Mouse (Mus musculus) CH12.LX (cell line): Measurements from ENCODE around the gene St8sia4. TPM values are rescaled to one million over a fixed set of nuclear protein-coding genes. Genes with fewer than 3 reads are reported as not detected.
A peak's percentile ranks its signal among the peaks of the same experiment; 100 is the strongest.

Experiments
- DNase-seq: peaks from one replicate; pipeline ENCODE4 v3.0.0-alpha.2; 2013; ENCODE audit errors: extremely low read depth
- H3K27ac ChIP-seq: 2 replicates; pipeline ENCODE4 v1.5.1; 2012; ENCODE audit warnings: low read depth, mild to moderate bottlenecking, control low read depth, moderate library complexity; ENCODE audit not compliant: insufficient read depth
- H3K27me3 ChIP-seq: replicated peaks from 2 replicates; pipeline ENCODE3; 2012; ENCODE audit warnings: inconsistent platforms
- H3K36me3 ChIP-seq, 2 experiments: replicated peaks in 1 of 2; 2 replicates each; pipeline versions ENCODE3 to v1.6.1; 2012; ENCODE audit warnings: inconsistent platforms in 1 of 2, low read length in 1 of 2, mild to moderate bottlenecking in 1 of 2, mixed read lengths in 1 of 2, moderate library complexity in 1 of 2; ENCODE audit not compliant: control insufficient read depth in 1 of 2, insufficient read depth in 1 of 2
- H3K4me1 ChIP-seq, 2 experiments: 2 replicates each; pipeline ENCODE4 v1.6.1; 2012; ENCODE audit warnings: inconsistent platforms in 1 of 2, moderate library complexity in 1 of 2; ENCODE audit not compliant: insufficient read depth in 2 of 2, control insufficient read depth in 1 of 2
- H3K4me2 ChIP-seq: 2 replicates; pipeline ENCODE4 v1.6.1; 2012; ENCODE audit warnings: low read depth, mild to moderate bottlenecking, control low read depth; ENCODE audit not compliant: poor library complexity, insufficient read depth, severe bottlenecking
- H3K4me3 ChIP-seq, 3 experiments: fragments of 150-350 bp in 1 of 3; sonication (generic) in 1 of 3; replicated peaks in 1 of 3; 2 replicates each; pipeline versions ENCODE3 to v1.5.1; 2011 to 2012; ENCODE audit warnings: low read depth in 2 of 3, low read length in 2 of 3, mild to moderate bottlenecking in 2 of 3, moderate library complexity in 2 of 3, control low read depth in 1 of 3, improper control_type of control experiment in 1 of 3, inconsistent platforms in 1 of 3, mixed read lengths in 1 of 3; ENCODE audit not compliant: poor library complexity in 1 of 3
- H3K79me2 ChIP-seq: replicated peaks from 2 replicates; pipeline ENCODE4 v1.6.1; 2012; ENCODE audit warnings: mild to moderate bottlenecking, moderate library complexity; ENCODE audit not compliant: control insufficient read depth, poor library complexity, insufficient read depth, severe bottlenecking; ENCODE audit errors: extremely low read depth
- H3K9ac ChIP-seq: 2 replicates; pipeline ENCODE4 v1.6.1; 2012; ENCODE audit warnings: low read depth, mild to moderate bottlenecking, control low read depth, moderate library complexity; ENCODE audit not compliant: insufficient read depth
- H3K9me3 ChIP-seq: replicated peaks from 2 replicates; pipeline ENCODE3; 2012; ENCODE audit warnings: low read length, inconsistent platforms, mixed read lengths
- BHLHE40 ChIP-seq: IDR thresholded peaks from 2 replicates; pipeline ENCODE4 v1.6.1; 2011; ENCODE audit warnings: mild to moderate bottlenecking, low read depth, low read length, improper control_type of control experiment
- CHD1 ChIP-seq: IDR thresholded peaks from 2 replicates; pipeline ENCODE4 v1.6.1; 2012; ENCODE audit warnings: low read depth, low read length, improper control_type of control experiment, inconsistent platforms
- CHD2 ChIP-seq: IDR thresholded peaks from 2 replicates; pipeline ENCODE4 v1.6.1; 2011; ENCODE audit warnings: low read length, improper control_type of control experiment
- E2F4 ChIP-seq: IDR thresholded peaks from 2 replicates; pipeline ENCODE4 v1.6.1; 2011; ENCODE audit warnings: low read depth, low read length, improper control_type of control experiment; ENCODE audit not compliant: insufficient replicate concordance
- ELF1 ChIP-seq: IDR thresholded peaks from 2 replicates; pipeline ENCODE4 v1.6.1; 2014; ENCODE audit warnings: low read depth, mild to moderate bottlenecking, inconsistent platforms, low read length, improper control_type of control experiment
- EP300 ChIP-seq: IDR thresholded peaks from 2 replicates; pipeline ENCODE4 v1.6.1; 2011; ENCODE audit warnings: low read length, improper control_type of control experiment
- ETS1 ChIP-seq: conservative IDR thresholded peaks from 2 replicates; pipeline ENCODE4 v1.6.1; 2012; ENCODE audit warnings: low read depth, mild to moderate bottlenecking, inconsistent platforms, low read length, improper control_type of control experiment, moderate library complexity
- GABPA ChIP-seq: IDR thresholded peaks from 2 replicates; pipeline ENCODE4 v1.6.1; 2012; ENCODE audit warnings: low read depth, low read length, improper control_type of control experiment, inconsistent platforms; ENCODE audit not compliant: insufficient replicate concordance
- HCFC1 ChIP-seq: IDR thresholded peaks from 2 replicates; pipeline ENCODE4 v1.6.1; 2012; ENCODE audit warnings: low read depth, mild to moderate bottlenecking, inconsistent platforms, low read length, improper control_type of control experiment
- IRF4 ChIP-seq: IDR thresholded peaks from 2 replicates; pipeline ENCODE4 v1.6.1; 2014; ENCODE audit warnings: low read depth, mild to moderate bottlenecking, inconsistent platforms, low read length, improper control_type of control experiment
- JUN ChIP-seq: IDR thresholded peaks from 2 replicates; pipeline ENCODE4 v1.6.1; 2011; ENCODE audit warnings: low read depth, mild to moderate bottlenecking, low read length, improper control_type of control experiment, moderate library complexity; ENCODE audit not compliant: insufficient read depth
- JUND ChIP-seq: conservative IDR thresholded peaks from 2 replicates; pipeline ENCODE4 v1.6.1; 2011; ENCODE audit warnings: low read depth, low read length, improper control_type of control experiment
- KAT2A ChIP-seq: IDR thresholded peaks from 2 replicates; pipeline ENCODE4 v1.6.1; 2012; ENCODE audit warnings: low read length, improper control_type of control experiment, inconsistent platforms; ENCODE audit not compliant: insufficient replicate concordance
- MAFK ChIP-seq: IDR thresholded peaks from 2 replicates; pipeline ENCODE4 v1.6.1; 2011; ENCODE audit warnings: low read length, improper control_type of control experiment; ENCODE audit not compliant: insufficient replicate concordance
- MAX ChIP-seq: IDR thresholded peaks from 2 replicates; pipeline ENCODE4 v1.6.1; 2011; ENCODE audit warnings: low read length, improper control_type of control experiment
- MAZ ChIP-seq: IDR thresholded peaks from 2 replicates; pipeline ENCODE4 v1.6.1; 2012; ENCODE audit warnings: low read depth, mild to moderate bottlenecking, inconsistent platforms, low read length, improper control_type of control experiment, moderate library complexity
- MEF2A ChIP-seq: IDR thresholded peaks from 2 replicates; pipeline ENCODE4 v1.6.1; 2014; ENCODE audit warnings: low read depth, mild to moderate bottlenecking, inconsistent platforms, low read length, improper control_type of control experiment, borderline replicate concordance
- MXI1 ChIP-seq: IDR thresholded peaks from 2 replicates; pipeline ENCODE4 v1.6.1; 2011; ENCODE audit warnings: mild to moderate bottlenecking, low read depth, low read length, improper control_type of control experiment
- MYC ChIP-seq: IDR thresholded peaks from 2 replicates; pipeline ENCODE4 v1.6.1; 2011; ENCODE audit warnings: low read depth, mild to moderate bottlenecking, improper control_type of control experiment, low read length
- NRF1 ChIP-seq: IDR thresholded peaks from 2 replicates; pipeline ENCODE4 v1.6.1; 2014; ENCODE audit warnings: low read depth, mild to moderate bottlenecking, inconsistent platforms, low read length, improper control_type of control experiment, moderate library complexity
- POLR2AphosphoS2 ChIP-seq: IDR thresholded peaks from 2 replicates; pipeline ENCODE4 v1.6.1; 2011; ENCODE audit warnings: low read depth, low read length, improper control_type of control experiment
- RAD21 ChIP-seq: IDR thresholded peaks from 2 replicates; pipeline ENCODE4 v1.6.1; 2011; ENCODE audit warnings: low read depth, mild to moderate bottlenecking, low read length, improper control_type of control experiment, moderate library complexity
- RCOR1 ChIP-seq: conservative IDR thresholded peaks from 2 replicates; pipeline ENCODE4 v1.6.1; 2012; ENCODE audit warnings: low read depth, mild to moderate bottlenecking, inconsistent platforms, low read length, improper control_type of control experiment
- SIN3A ChIP-seq: IDR thresholded peaks from 2 replicates; pipeline ENCODE4 v1.6.1; 2012; ENCODE audit warnings: low read length, improper control_type of control experiment, inconsistent platforms
- SMC3 ChIP-seq: IDR thresholded peaks from 2 replicates; pipeline ENCODE4 v1.6.1; 2011; ENCODE audit warnings: low read depth, low read length, improper control_type of control experiment
- TBP ChIP-seq: conservative IDR thresholded peaks from 2 replicates; pipeline ENCODE4 v1.6.1; 2011; ENCODE audit warnings: low read depth, low read length, improper control_type of control experiment
- TCF12 ChIP-seq: IDR thresholded peaks from 2 replicates; pipeline ENCODE4 v1.6.1; 2014; ENCODE audit warnings: low read depth, mild to moderate bottlenecking, inconsistent platforms, low read length, improper control_type of control experiment
- UBTF ChIP-seq: IDR thresholded peaks from 2 replicates; pipeline ENCODE4 v1.6.1; 2012; ENCODE audit warnings: low read depth, mild to moderate bottlenecking, inconsistent platforms, low read length, improper control_type of control experiment, moderate library complexity
- USF2 ChIP-seq: conservative IDR thresholded peaks from 2 replicates; pipeline ENCODE4 v1.6.1; 2011; ENCODE audit warnings: low read depth, low read length, improper control_type of control experiment
- ZC3H11A ChIP-seq: IDR thresholded peaks from 2 replicates; pipeline ENCODE4 v1.6.1; 2012; ENCODE audit warnings: low read depth, mild to moderate bottlenecking, inconsistent platforms, low read length, improper control_type of control experiment
- ZMIZ1 ChIP-seq: IDR thresholded peaks from 2 replicates; pipeline ENCODE4 v1.6.1; 2012; ENCODE audit warnings: low read depth, mild to moderate bottlenecking, inconsistent platforms, low read length, improper control_type of control experiment
- ZNF384 ChIP-seq: IDR thresholded peaks from 2 replicates; pipeline ENCODE4 v1.6.1; 2012; ENCODE audit warnings: low read depth, low read length, improper control_type of control experiment, inconsistent platforms
- dilution Hi-C: fragments of 300-500 bp; cut with MboI; formaldehyde crosslinking; loops from 2 replicates; pipeline ENCODE4 v1.14.3; 2020; ENCODE audit warnings: low sequenced_read_pairs; ENCODE audit not compliant: extremely low pct_unique_long_range_greater_than_20kb, extremely low pct_ligation_motif_present
- in situ Hi-C: fragments of 300-500 bp; cut with MboI; formaldehyde crosslinking; loops from 3 replicates; pipeline ENCODE4 v1.14.3; 2019; ENCODE audit warnings: low sequenced_read_pairs, low pct_ligation_motif_present, low pct_unique_long_range_greater_than_20kb, mixed read lengths
- polyA plus RNA-seq: library from polyadenylated mRNA; unstranded; fragments of >175 nt; gene quantifications from 2 replicates; pipeline ENCODE4 v1.2.1, GENCODE M21; 2012; ENCODE audit warnings: low read depth; ENCODE audit not compliant: insufficient read length
- total RNA-seq, 2 experiments: library from RNA; depleted of rRNA; stranded (reverse); fragments of 300-350 nt in 1 of 2; fragments of >200 nt in 1 of 2; gene quantifications; 2 replicates each; pipeline ENCODE4 v1.2.3; 2012 to 2014

The St8sia4 gene
- total and polyA plus RNA-seq, 3 experiments, result 2.3 to 13.6 (median 12.7) TPM

GRCm38 (mm10) chr1:95664321-95664825, 3.0 kb downstream of the St8sia4 start (continued):
- TF ChIP-seq GABPA, result no peak
- peak; percentile 51 for TF ChIP-seq JUND

- in situ Hi-C loops, result no loop called here
- no peaks in the 10 kb centered on the region for H3K27me3 ChIP-seq
- H3K36me3 ChIP-seq, result no peaks in the 10 kb centered on the region
- H3K4me1 ChIP-seq, result peaks cover 0 to 13% of the 10 kb centered on the region in 2 experiments; a peak in 1 of 4 replicates
- DNase-seq, result peak; percentile 56
- dilution Hi-C loops, result no loop called here
- H3K79me2 ChIP-seq, result peaks cover 3% of the 10 kb centered on the region; the same call in 1 of the 2 replicates
- H3K27ac ChIP-seq, result peak overlapping the region; percentile 95
- peak overlapping the region; percentile 86; the same call in 1 of the 2 replicates for H3K4me2 ChIP-seq
- no peaks in the 10 kb centered on the region for H3K9me3 ChIP-seq
- H3K9ac ChIP-seq, result peak overlapping the region; percentile 78
- TF ChIP-seq TCF12 (peak; percentile 87), MXI1 (peak; percentile 85), JUND (peak; percentile 76), EP300 (peak; percentile 93), SMC3 (no peak), E2F4 (0 out of 2 replicates have a peak, but pooled peaks have one; percentile 48), CHD2 (peak; percentile 77), ZMIZ1 (no peak), MAZ (peak; percentile 77; the same call in 1 of the 2 replicates), BHLHE40 (peak; percentile 79), ZC3H11A (no peak), SIN3A (peak; percentile 89), MAFK (peak; percentile 77), MYC (peak; percentile 90), HCFC1 (peak; percentile 64), ETS1 (peak; percentile 71), ELF1 (peak; percentile 32; the same call in 1 of the 2 replicates), JUN (peak; percentile 63; the same call in 1 of the 2 replicates), RAD21 (no peak; the same call in 1 of the 2 replicates), ZNF384 (peak; percentile 66), RCOR1 (peak; percentile 95), IRF4 (peak; percentile 81), MEF2A (peak; percentile 88), CHD1 (peak; percentile 97), MAX (peak; percentile 88; the same call in 1 of the 2 replicates), NRF1 (peak; percentile 11; the same call in 1 of the 2 replicates), POLR2AphosphoS2 (0 out of 2 replicates have a peak, but pooled peaks have one; percentile 56), TBP (peak; percentile 70; the same call in 1 of the 2 replicates), KAT2A (peak; percentile 67; the same call in 1 of the 2 replicates), UBTF (no peak), USF2 (no peak)
- peak overlapping the region in 1 of 3 experiments; percentile 45 for H3K4me3 ChIP-seq
Measured at GRCm38 (mm10) chr1:95657051-95657668, 10.2 kb downstream of the St8sia4 start.
